Mouse (Mus musculus): Measurements from ENCODE around the gene a.

Gene a

DNA sequence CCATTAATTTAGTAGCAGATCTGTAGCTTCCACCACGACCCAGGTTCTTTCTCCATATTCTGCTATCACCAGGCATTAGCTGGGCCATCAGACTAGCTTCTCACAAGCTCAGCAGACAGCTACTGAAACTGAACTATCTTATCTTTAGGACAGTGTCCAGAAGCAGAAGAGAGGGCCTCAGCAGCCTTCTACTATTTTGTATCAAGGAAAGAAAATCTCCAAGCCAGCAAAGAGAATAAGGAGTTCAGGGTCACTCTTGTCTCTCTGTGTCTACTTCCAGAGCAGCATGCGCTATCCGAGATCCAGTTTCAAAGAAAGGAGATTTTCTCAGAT lies 300.5 kb downstream of the a start:
- no peak for DNase-seq (ENCODE audit: low read depth, low spot score)

DNA sequence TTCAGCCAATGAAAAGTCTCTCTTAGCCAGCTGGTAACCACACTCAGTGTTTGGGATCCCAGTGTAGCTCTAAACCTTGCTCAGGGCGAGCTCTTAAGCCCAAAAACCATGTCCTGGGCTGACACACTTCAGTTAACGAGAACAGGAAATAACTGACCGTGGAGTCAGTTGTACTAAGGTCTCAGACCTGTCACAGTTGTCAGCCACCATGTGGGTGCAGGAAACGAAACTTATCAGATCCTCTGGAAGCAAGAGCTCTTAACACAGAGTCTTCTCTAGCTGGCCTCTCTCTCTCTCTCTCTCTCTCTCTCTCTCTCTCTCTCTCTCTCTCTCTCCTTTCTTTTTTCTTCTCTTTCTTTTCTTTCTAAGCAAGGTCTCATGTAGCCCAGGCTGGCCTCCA lies 302.2 kb downstream of the a start:
- no peak for DNase-seq (ENCODE audit: low read depth, low spot score)

DNA sequence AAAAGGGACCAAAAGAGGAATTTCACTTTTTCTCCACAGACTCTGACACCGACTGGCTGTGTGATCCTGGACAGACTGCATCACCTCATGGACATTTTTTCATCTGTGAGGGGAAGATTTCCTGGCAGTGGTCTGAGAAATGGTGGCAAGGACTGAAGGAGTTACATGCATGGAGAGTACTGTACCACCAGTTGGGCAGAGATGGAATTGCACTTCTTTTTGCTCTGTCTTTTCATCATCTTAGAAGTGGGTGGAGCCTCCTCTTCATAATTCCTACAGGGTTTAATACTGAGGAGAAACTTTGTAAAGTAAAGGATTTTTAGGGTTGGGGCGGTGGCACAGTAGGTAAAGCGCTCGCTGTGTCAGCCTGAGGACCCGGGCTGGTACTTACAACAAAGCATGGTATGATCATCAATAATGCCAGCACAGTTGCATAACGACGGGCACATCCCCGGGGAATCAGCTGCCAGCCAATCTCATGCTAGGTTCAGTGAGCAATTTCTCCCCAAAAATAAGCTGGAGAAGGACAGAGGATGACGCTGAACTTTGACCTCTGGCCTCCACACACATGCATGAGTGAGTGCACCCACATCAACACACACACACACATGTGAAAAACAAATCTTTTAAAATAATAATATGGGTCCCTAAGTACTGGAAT lies 307.6 kb downstream of the a start:
- peak; percentile 47 for DNase-seq (ENCODE audit: low read depth, low spot score)

DNA sequence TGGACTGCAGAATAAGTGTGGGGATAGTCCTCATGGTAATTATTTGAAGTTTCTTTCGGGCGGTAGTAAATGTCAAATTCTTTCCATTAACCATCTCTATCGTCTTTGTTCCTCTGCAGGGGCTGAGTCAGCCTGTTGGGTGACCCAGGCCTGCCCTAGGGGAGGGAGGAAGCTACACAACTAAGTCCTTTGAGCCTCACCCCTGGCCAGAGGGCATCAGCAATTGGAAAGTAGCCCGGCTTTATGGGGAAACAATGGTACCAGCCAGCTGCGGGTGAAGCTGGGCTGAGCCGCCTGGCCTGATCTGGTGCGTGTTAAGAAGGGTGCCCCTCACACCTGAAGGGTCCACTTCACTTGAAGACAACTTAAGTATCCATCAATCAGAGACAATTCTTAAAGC lies 308.2 kb downstream of the a start:
- no peak for DNase-seq (ENCODE audit: low read depth, low spot score)

DNA sequence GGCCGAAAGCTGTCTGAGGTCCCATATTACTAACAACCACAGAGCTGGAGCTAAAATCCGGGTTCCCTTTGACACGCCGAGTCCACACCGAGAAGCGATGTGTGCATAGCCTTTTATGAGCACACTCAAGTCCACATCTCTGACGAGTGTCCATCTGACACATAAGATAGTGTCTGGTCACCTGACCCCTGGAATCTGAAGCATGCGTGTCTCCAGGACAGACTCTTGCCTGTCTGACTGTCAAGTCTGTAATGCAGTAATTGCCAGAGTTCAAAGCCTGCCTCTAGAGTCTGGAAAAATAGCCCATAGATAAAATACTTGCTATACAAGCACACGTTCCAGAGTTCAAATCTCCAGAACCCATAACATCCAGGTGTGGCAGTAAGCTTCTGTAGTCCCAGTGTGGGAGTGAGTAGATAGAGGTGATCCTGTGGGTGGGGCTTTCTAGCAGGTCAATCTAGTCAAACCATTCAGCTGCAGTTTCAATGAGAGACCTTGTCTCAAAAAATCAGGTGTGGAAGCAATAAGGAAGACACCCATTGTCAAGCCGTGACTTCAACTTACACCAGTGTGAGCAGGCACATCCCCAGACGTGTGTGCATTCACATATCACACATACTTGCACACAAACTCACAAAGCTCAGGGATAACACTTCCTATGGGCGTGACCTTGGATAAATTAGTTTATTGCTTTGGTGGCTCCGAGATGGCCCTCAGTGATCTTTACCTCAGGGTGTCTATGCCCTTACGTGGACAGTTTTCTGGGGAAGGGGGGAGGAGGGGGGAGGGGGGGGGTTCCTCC lies 309.0 kb downstream of the a start:
- no peak for DNase-seq (ENCODE audit: low read depth, low spot score)

Measured in CD4-positive, CD25-positive, alpha-beta regulatory T cell, adult 2 months (primary cell).